Mouse (Mus musculus): ENCODE measurements around the gene Mylk2.
A peak's percentile ranks its signal among the peaks of the same experiment; 100 is the strongest.

Mylk2 gene

GRCm38 (mm10) chr2:152911031-152911430 lies at the start of gene Mylk2:
Mylk2 (plus strand) TSS chr2:152911352.
- DNase-seq (ENCODE audit: low read depth): no peak

GRCm38 (mm10) chr2:152861891-152862290 lies 49.3 kb upstream of the Mylk2 start:
- no peak for DNase-seq (ENCODE audit: low read depth)

- DNase-seq (ENCODE audit: low read depth): no peak
Measured at GRCm38 (mm10) chr2:152862638-152863037, 48.5 kb upstream of the Mylk2 start.

- DNase-seq (ENCODE audit: low read depth): no peak
Measured at GRCm38 (mm10) chr2:152863346-152863745, 47.8 kb upstream of the Mylk2 start.

- DNase-seq (ENCODE audit: low read depth): no peak
Measured at GRCm38 (mm10) chr2:152878239-152878638, 32.9 kb upstream of the Mylk2 start.

GRCm38 (mm10) chr2:152880898-152881297 lies 30.3 kb upstream of the Mylk2 start:
- no peak for DNase-seq (ENCODE audit: low read depth)

- DNase-seq (ENCODE audit: low read depth): no peak
Measured at GRCm38 (mm10) chr2:152884101-152884645, 27.0 kb upstream of the Mylk2 start.

GRCm38 (mm10) chr2:152887230-152887629 lies 23.9 kb upstream of the Mylk2 start:
- DNase-seq (ENCODE audit: low read depth): no peak

GRCm38 (mm10) chr2:152888774-152889173 lies 22.4 kb upstream of the Mylk2 start:
- DNase-seq (ENCODE audit: low read depth): no peak

- DNase-seq (ENCODE audit: low read depth): no peak
Measured at GRCm38 (mm10) chr2:152895834-152896233, 15.3 kb upstream of the Mylk2 start.

GRCm38 (mm10) chr2:152896926-152897325 lies 14.2 kb upstream of the Mylk2 start:
- no peak for DNase-seq (ENCODE audit: low read depth)

GRCm38 (mm10) chr2:152899011-152899410 lies 12.1 kb upstream of the Mylk2 start:
- no peak for DNase-seq (ENCODE audit: low read depth)

- DNase-seq (ENCODE audit: low read depth): no peak
Measured at GRCm38 (mm10) chr2:152901296-152901695, 9.9 kb upstream of the Mylk2 start.

GRCm38 (mm10) chr2:152902658-152903057 lies 8.5 kb upstream of the Mylk2 start:
- no peak for DNase-seq (ENCODE audit: low read depth)

- no peak for DNase-seq (ENCODE audit: low read depth)
Measured at GRCm38 (mm10) chr2:152903586-152903985, 7.6 kb upstream of the Mylk2 start.

GRCm38 (mm10) chr2:152904127-152904643 lies 7.0 kb upstream of the Mylk2 start:
- peak; percentile 58 for DNase-seq (ENCODE audit: low read depth)

- peak; percentile 28 for DNase-seq (ENCODE audit: low read depth)
Measured at GRCm38 (mm10) chr2:152905036-152905829, 5.9 kb upstream of the Mylk2 start.

GRCm38 (mm10) chr2:152906274-152907037 lies 4.7 kb upstream of the Mylk2 start:
- peak; percentile 57 for DNase-seq (ENCODE audit: low read depth)

GRCm38 (mm10) chr2:152907114-152907943 lies 3.8 kb upstream of the Mylk2 start:
- DNase-seq (ENCODE audit: low read depth): peak; percentile 21

- no peak for DNase-seq (ENCODE audit: low read depth)
Measured at GRCm38 (mm10) chr2:152909848-152910247, 1.3 kb upstream of the Mylk2 start.

GRCm38 (mm10) chr2:152911432-152911831 lies 280 bp downstream of the Mylk2 start:
- no peak for DNase-seq (ENCODE audit: low read depth)

- DNase-seq (ENCODE audit: low read depth): no peak
Measured at GRCm38 (mm10) chr2:152913471-152913870, 2.3 kb downstream of the Mylk2 start.

Data from induced T-regulatory cell, adult 2 months (primary cell).